Comparison of ENCODE assay signal across 7 mouse cellular contexts in genomic region chr2:163749647-163750611, GRCm38 (mm10). TPM values are rescaled to one million over a fixed set of nuclear protein-coding genes. Genes with fewer than 3 reads are reported as not detected.
DNase-seq lines count a peak whose midpoint lies in the region; ATAC-seq and TF ChIP-seq lines count a peak whose summit lies in the region.

Gene Ada, minus strand, starts transcription at chr2:163750239.

- DNase-seq in ZHBTc4 (ENCODE audit: low read depth, low spot score), result peak; percentile 77
- DNase-seq in heart, postnatal 10 days, result peak; percentile 53 to 69
- DNase-seq in limb, embryonic 10.5 days (ENCODE audit: low spot score), result peak; percentile 87
- peak; percentile 73 for DNase-seq in midbrain, embryonic 10.5 days (ENCODE audit: low spot score)

- peak; percentile 58; the same call in 1 of the 2 replicates for ATAC-seq in erythroblast, adult 5-6 weeks (replicated peaks; ENCODE audit: low FRiP score, poor library complexity, severe bottlenecking)
- peak; percentile 78 for ATAC-seq in stomach, embryonic 15.5 days (ENCODE audit: insufficient read depth, low FRiP score, low read depth)

- H3K4me1 ChIP-seq in ES-Bruce4 (ENCODE audit: control insufficient read depth, insufficient read depth, low read length), result no peaks in the 10 kb centered on the region
- peaks cover 30% of the 10 kb centered on the region for H3K4me1 ChIP-seq in limb, embryonic 10.5 days
- peaks cover 20% of the 10 kb centered on the region for H3K4me1 ChIP-seq in midbrain, embryonic 10.5 days
- H3K4me1 ChIP-seq in stomach, embryonic 15.5 days, result peaks cover 7% of the 10 kb centered on the region; the same call in 1 of the 2 replicates

- no peak for TF ChIP-seq POLR2A in ES-Bruce4 (IDR thresholded peaks at IDR 0.05; ENCODE audit: insufficient read depth, low read length)

- peak within 1 kb of the TSS; percentile 99 for H3K4me2 ChIP-seq in stomach, embryonic 15.5 days

- no peaks in the 10 kb centered on the region for H3K36me3 ChIP-seq in ES-Bruce4 (ENCODE audit: control insufficient read depth, insufficient read depth, low read length, poor library complexity, severe bottlenecking)
- H3K36me3 ChIP-seq in limb, embryonic 10.5 days, result no peaks in the 10 kb centered on the region
- no peaks in the 10 kb centered on the region for H3K36me3 ChIP-seq in midbrain, embryonic 10.5 days
- no peaks in the 10 kb centered on the region for H3K36me3 ChIP-seq in stomach, embryonic 15.5 days

- intact Hi-C loops in heart, postnatal 10 days (cut with DNase I), result no loop called here

- no peak for TF ChIP-seq CTCF in ES-Bruce4 (IDR thresholded peaks at IDR 0.05; ENCODE audit: low read depth, low read length)

- H3K4me3 ChIP-seq in ES-Bruce4 (ENCODE audit: low read depth, low read length), result peak within 1 kb of the TSS; percentile 71
- peak within 1 kb of the TSS; percentile 69 for H3K4me3 ChIP-seq in limb, embryonic 10.5 days
- peak within 1 kb of the TSS; percentile 73 for H3K4me3 ChIP-seq in midbrain, embryonic 10.5 days
- peak within 1 kb of the TSS; percentile 59 for H3K4me3 ChIP-seq in stomach, embryonic 15.5 days (replicated peaks)

- no peak for TF ChIP-seq EP300 in ES-Bruce4 (IDR thresholded peaks at IDR 0.05; ENCODE audit: insufficient read depth, low read depth, low read length)

- no peaks in the 10 kb centered on the region for H3K9me3 ChIP-seq in ES-Bruce4 (replicated peaks; ENCODE audit: control insufficient read depth, insufficient read depth, low read length, poor library complexity, severe bottlenecking)
- H3K9me3 ChIP-seq in limb, embryonic 10.5 days (replicated peaks), result no peaks in the 10 kb centered on the region
- no peaks in the 10 kb centered on the region for H3K9me3 ChIP-seq in midbrain, embryonic 10.5 days (replicated peaks)
- no peaks in the 10 kb centered on the region for H3K9me3 ChIP-seq in stomach, embryonic 15.5 days

- H3K27ac ChIP-seq in ES-Bruce4 (ENCODE audit: insufficient read depth, low read length), result no peak within 1 kb of the TSS
- peak within 1 kb of the TSS; percentile 83 for H3K27ac ChIP-seq in limb, embryonic 10.5 days
- H3K27ac ChIP-seq in midbrain, embryonic 10.5 days (replicated peaks), result peak within 1 kb of the TSS; percentile 76
- no peak within 1 kb of the TSS for H3K27ac ChIP-seq in stomach, embryonic 15.5 days

- peak within 1 kb of the TSS; percentile 72 for H3K9ac ChIP-seq in ES-Bruce4 (ENCODE audit: low read depth, poor library complexity, severe bottlenecking)
- H3K9ac ChIP-seq in stomach, embryonic 15.5 days, result peak within 1 kb of the TSS; percentile 44; the same call in 1 of the 2 replicates

- WGBS in limb, embryonic 10.5 days, result under 1% methylated on average over 53 of the region's 57 CpGs
- under 1% methylated on average over 50 of the region's 57 CpGs for WGBS in midbrain, embryonic 10.5 days
- under 1% methylated on average over 53 of the region's 57 CpGs for WGBS in stomach, embryonic 15.5 days

- H3K27me3 ChIP-seq in ES-Bruce4 (ENCODE audit: control insufficient read depth, insufficient read depth, low read length, poor library complexity, severe bottlenecking), result no peaks in the 10 kb centered on the region
- H3K27me3 ChIP-seq in limb, embryonic 10.5 days (ENCODE audit: low read depth, poor library complexity, severe bottlenecking), result peaks cover 30% of the 10 kb centered on the region
- peaks cover 62% of the 10 kb centered on the region for H3K27me3 ChIP-seq in midbrain, embryonic 10.5 days (ENCODE audit: low read depth, poor library complexity, severe bottlenecking)
- peaks cover 5% of the 10 kb centered on the region for H3K27me3 ChIP-seq in stomach, embryonic 15.5 days (replicated peaks)

RNA-seq across cellular contexts. Expression of gene Ada, which starts in this region (rescaled TPM):
- 8.4 and 8.9 TPM in 2 replicates for polyA plus RNA-seq in ES-Bruce4 (2011; ENCODE audit: insufficient read depth, insufficient read length, low read depth, missing spikeins)
- 2.9 and 5.2 TPM in 2 replicates for total RNA-seq in erythroblast, adult 5-6 weeks (2015; ENCODE audit: low replicate concordance)
- total RNA-seq in erythroblast, adult 5-6 weeks (2017; ENCODE audit: low replicate concordance), result 4.4 and 4.5 TPM in 2 replicates
- total RNA-seq in heart, postnatal 10 days (2021), result 1 to 10 TPM; 1.6 to 1.7 TPM
- polyA plus RNA-seq in limb, embryonic 10.5 days (2016; fragmentation: Nextera tagmentation; extraction: Ambion mirVana), result 12.2 and 13.8 TPM in 2 replicates
- polyA plus RNA-seq in midbrain, embryonic 10.5 days (2016; fragmentation: Nextera tagmentation; extraction: Ambion mirVana), result 9.1 and 10.0 TPM in 2 replicates
- polyA plus RNA-seq in stomach, embryonic 15.5 days (2015; fragmentation: Nextera tagmentation; extraction: Ambion mirVana), result 6.1 and 6.4 TPM in 2 replicates

Comparison
In these comparisons a context has a peak if more than half of its experiments do, and no peak if none do; other contexts are left out.
1. H3K27ac ChIP-seq: peak in limb, embryonic 10.5 days (single experiment) and midbrain, embryonic 10.5 days (single experiment); none in ES-Bruce4 (single experiment) and stomach, embryonic 15.5 days (single experiment).
2. Peak in every context shown above with its lines, with median percentiles within 50 percentile points of each other: H3K4me3 ChIP-seq and DNase-seq.